Mouse (Mus musculus): Measurements from ENCODE around the gene Gm3383.
"Not testable (repeated sequence)": the region's sequence is repeated elsewhere in the genome, so short reads cannot be mapped to it uniquely, and the experiment has no call there.

Gm3383 gene

GRCm38 (mm10) chr14:5807882-5808281, at the start of gene Gm3383:
Gm3383 (minus strand) TSS chr14:5807982.
- DNase-seq: not testable (repeated sequence)

- DNase-seq: peak; percentile 1
Measured at GRCm38 (mm10) chr14:5855911-5856310, 48.1 kb upstream of the Gm3383 start.

GRCm38 (mm10) chr14:5830229-5830628, 22.4 kb upstream of the Gm3383 start, which contains the start of gene Gm3424:
Gm3424 (minus strand) TSS chr14:5830329.
- DNase-seq: not testable (repeated sequence)

GRCm38 (mm10) chr14:5812699-5813356, 5.0 kb upstream of the Gm3383 start:
- not testable (repeated sequence) for DNase-seq

- not testable (repeated sequence) for DNase-seq
Measured at GRCm38 (mm10) chr14:5741477-5741876, 66.3 kb downstream of the Gm3383 start, which contains the start of gene Gm3373. Gm3373 (minus strand) TSS chr14:5741577.

- not testable (repeated sequence) for DNase-seq
Measured at GRCm38 (mm10) chr14:5687357-5687756, 120.4 kb downstream of the Gm3383 start, which contains the start of gene Gm9603. Gm9603 (minus strand) TSS chr14:5687457.

GRCm38 (mm10) chr14:5632928-5633327, 174.9 kb downstream of the Gm3383 start, which contains the start of gene Gm8265:
Gm8265 (minus strand) TSS chr14:5633028.
- DNase-seq: not testable (repeated sequence)

Measured in right cerebral cortex, postnatal 4 days (tissue).